Mouse (Mus musculus) hindbrain, embryonic 15.5 days (tissue): ENCODE data around the gene 1110008P14Rik. TPM values are rescaled to one million over a fixed set of nuclear protein-coding genes. Genes with fewer than 3 reads are reported as not detected.
A peak's percentile ranks its signal among the peaks of the same experiment; 100 is the strongest.
"Not testable (repeated sequence)": the region's sequence is repeated elsewhere in the genome, so short reads cannot be mapped to it uniquely, and the experiment has no call there.

Source experiments
- ATAC-seq: fragments of 200-750 bp; cut with Nextera tagmentation; 2 replicates; pipeline ENCODE4 v1.8.0; 2017; ENCODE audit warnings: low read depth, moderate number of reproducible peaks, moderate TSS enrichment; ENCODE audit not compliant: low FRiP score
- H3K27ac ChIP-seq: fragments of 300-500 bp; sonication (generic); replicated peaks from 2 replicates; pipeline ENCODE4 v1.5.1; 2015; ENCODE audit warnings: mild to moderate bottlenecking, inconsistent platforms
- H3K27me3 ChIP-seq: fragments of 300-500 bp; sonication (generic); 2 replicates; pipeline ENCODE4 v1.6.1; 2015; ENCODE audit warnings: control low read depth, inconsistent platforms
- H3K36me3 ChIP-seq: fragments of 300-500 bp; sonication (generic); 2 replicates; pipeline ENCODE4 v1.6.1; 2015; ENCODE audit warnings: control low read depth, inconsistent platforms
- H3K4me1 ChIP-seq: fragments of 300-500 bp; sonication (generic); replicated peaks from 2 replicates; pipeline ENCODE4 v1.6.1; 2015; ENCODE audit warnings: control low read depth, inconsistent platforms
- H3K4me2 ChIP-seq: fragments of 300-500 bp; sonication (generic); 2 replicates; pipeline ENCODE4 v1.6.1; 2015; ENCODE audit warnings: moderate library complexity, mild to moderate bottlenecking, inconsistent platforms
- H3K4me3 ChIP-seq: fragments of 300-500 bp; sonication (generic); 2 replicates; pipeline ENCODE4 v1.5.1; 2015; ENCODE audit warnings: mild to moderate bottlenecking, inconsistent platforms
- H3K9ac ChIP-seq: fragments of 300-500 bp; sonication (generic); 2 replicates; pipeline ENCODE4 v1.6.1; 2015; ENCODE audit warnings: inconsistent platforms
- H3K9me3 ChIP-seq: fragments of 300-500 bp; sonication (generic); 2 replicates; pipeline ENCODE4 v1.6.1; 2016; ENCODE audit warnings: control low read depth, inconsistent platforms
- WGBS: fragments of 180-500 bp; shearing (Covaris S2); methylation state at CpG from one replicate; pipeline ENCODE4 v1.1.7; 2015; 5-methylcytosine and 5-hydroxymethylcytosine counted together
- polyA plus RNA-seq: library from polyadenylated mRNA; unstranded; fragments of >200 nt; fragmentation: Nextera tagmentation; extraction: Ambion mirVana; gene quantifications from 2 replicates; pipeline ENCODE4 v1.2.1, GENCODE M21; 2015

1110008P14Rik gene
- polyA plus RNA-seq, 1 experiment from 2014 or later, result 160 TPM

GRCm38 (mm10) chr2:32380001-32380500, 1.7 kb downstream of the 1110008P14Rik start:
- Histone ChIP-seq H3K4me1 (peaks cover 11% of the 10 kb centered on the region), H3K4me2 (peak overlapping the region; percentile 85; the same call in 1 of the 2 replicates), H3K9ac (no peak overlapping the region), H3K4me3 (no peak overlapping the region), H3K27ac (no peak overlapping the region), H3K9me3 (no peaks in the 10 kb centered on the region), H3K27me3 (peaks cover 8% of the 10 kb centered on the region; the same call in 1 of the 2 replicates), H3K36me3 (peaks cover 42% of the 10 kb centered on the region)
- 87% methylated on average over 7 of the region's 7 CpGs for WGBS
- ATAC-seq, result no peak

DNA sequence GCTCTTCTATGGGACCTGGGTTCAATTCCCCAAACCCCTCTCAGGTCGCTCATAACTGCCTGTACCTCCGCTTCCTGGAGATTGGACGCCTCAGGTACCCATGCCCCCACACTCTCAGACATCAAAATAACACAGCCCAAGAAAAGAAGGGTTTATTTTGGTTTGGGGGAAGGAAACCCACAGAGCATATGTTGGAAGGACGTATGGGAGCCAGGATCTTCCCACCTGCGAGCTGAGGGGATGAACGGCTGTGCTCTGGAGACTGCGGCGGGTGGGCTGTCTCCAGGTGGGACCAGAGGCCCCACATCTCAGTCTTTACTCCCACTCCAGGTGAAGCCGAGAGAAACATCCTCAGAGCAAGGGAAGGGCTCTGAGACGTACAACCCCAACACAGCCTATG, 4.8 kb downstream of the 1110008P14Rik start:
- peaks cover 69% of the 10 kb centered on the region for H3K36me3 ChIP-seq
- H3K9ac ChIP-seq, result no peak overlapping the region
- H3K4me3 ChIP-seq, result no peak overlapping the region
- no peaks in the 10 kb centered on the region for H3K27me3 ChIP-seq
- H3K4me2 ChIP-seq, result no peak overlapping the region
- H3K27ac ChIP-seq, result no peak overlapping the region
- H3K4me1 ChIP-seq, result peaks cover 11% of the 10 kb centered on the region
- H3K9me3 ChIP-seq, result no peaks in the 10 kb centered on the region
- no peak for ATAC-seq
- 93% methylated on average over 10 of the region's 10 CpGs for WGBS

GRCm38 (mm10) chr2:32375317-32375940, 6.3 kb downstream of the 1110008P14Rik start:
- H3K4me1 ChIP-seq, result peaks cover 2% of the 10 kb centered on the region
- 93% methylated on average over 13 of the region's 13 CpGs for WGBS
- no peaks in the 10 kb centered on the region for H3K27me3 ChIP-seq
- H3K9me3 ChIP-seq, result no peaks in the 10 kb centered on the region
- no peak overlapping the region for H3K27ac ChIP-seq
- H3K36me3 ChIP-seq, result peaks cover 84% of the 10 kb centered on the region
- no peak overlapping the region for H3K4me2 ChIP-seq
- H3K4me3 ChIP-seq, result no peak overlapping the region
- no peak overlapping the region for H3K9ac ChIP-seq
- ATAC-seq, result no peak

DNA sequence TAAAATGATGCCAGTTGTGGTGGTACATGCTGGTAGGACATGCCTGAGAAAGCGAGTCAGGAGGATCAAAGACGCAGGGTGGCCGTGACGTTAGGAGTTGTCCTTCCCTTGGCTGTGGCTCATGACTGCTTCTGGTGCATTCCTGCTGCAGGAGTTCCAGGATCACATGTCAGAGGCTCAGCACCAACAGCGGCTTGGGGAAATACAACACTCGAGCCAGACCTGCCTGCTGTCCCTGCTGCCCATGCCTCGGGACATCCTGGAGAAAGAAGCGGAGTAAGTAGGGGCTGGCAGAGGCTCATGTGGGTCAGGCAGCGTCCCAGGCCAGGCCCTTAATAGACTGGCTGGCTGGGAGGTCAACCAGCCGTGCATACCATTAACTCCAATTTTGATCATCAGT, 7.5 kb downstream of the 1110008P14Rik start:
- Histone ChIP-seq H3K9me3 (no peaks in the 10 kb centered on the region), H3K27ac (no peak overlapping the region), H3K4me3 (no peak overlapping the region), H3K36me3 (peaks cover 94% of the 10 kb centered on the region), H3K4me1 (no peaks in the 10 kb centered on the region), H3K27me3 (no peaks in the 10 kb centered on the region), H3K9ac (no peak overlapping the region), H3K4me2 (no peak overlapping the region)
- ATAC-seq, result no peak
- WGBS, result 89% methylated on average over 10 of the region's 10 CpGs

DNA sequence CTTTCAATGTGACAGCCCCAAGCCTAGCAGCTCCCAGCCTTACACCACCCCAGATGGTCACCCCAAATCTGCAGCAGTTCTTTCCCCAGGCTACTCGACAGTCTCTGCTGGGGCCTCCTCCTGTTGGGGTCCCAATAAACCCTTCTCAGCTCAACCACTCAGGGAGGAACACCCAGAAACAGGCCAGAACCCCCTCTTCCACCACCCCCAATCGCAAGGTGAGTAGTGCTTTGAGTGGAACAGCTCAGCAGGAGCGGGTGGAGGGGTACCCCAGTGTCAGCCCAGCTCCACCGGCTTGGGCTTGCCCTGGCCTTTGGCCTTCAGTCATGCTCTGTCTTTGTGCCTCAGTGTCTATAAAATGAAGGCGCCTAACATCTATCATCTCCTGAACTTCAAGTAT, 14.4 kb downstream of the 1110008P14Rik start:
- Histone ChIP-seq H3K4me3 (no peak overlapping the region), H3K27me3 (no peaks in the 10 kb centered on the region), H3K4me1 (peaks cover 15% of the 10 kb centered on the region), H3K4me2 (no peak overlapping the region), H3K27ac (no peak overlapping the region), H3K36me3 (peaks cover 51% of the 10 kb centered on the region), H3K9me3 (no peaks in the 10 kb centered on the region), H3K9ac (no peak overlapping the region)
- WGBS, result 94% methylated on average over 5 of the region's 5 CpGs
- no peak for ATAC-seq

GRCm38 (mm10) chr2:32364121-32364520, 17.6 kb downstream of the 1110008P14Rik start:
- Histone ChIP-seq H3K4me3 (peak overlapping the region; percentile 72), H3K27me3 (0 out of 2 replicates have a peak, but pooled peaks cover 3% of the 10 kb centered on the region), H3K4me1 (peaks cover 29% of the 10 kb centered on the region), H3K9me3 (no peaks in the 10 kb centered on the region), H3K4me2 (peak overlapping the region; percentile 70), H3K36me3 (peaks cover 19% of the 10 kb centered on the region), H3K27ac (no peak overlapping the region), H3K9ac (peak overlapping the region; percentile 65)
- WGBS, result 91% methylated on average over 8 of the region's 8 CpGs
- ATAC-seq, result no peak

DNA sequence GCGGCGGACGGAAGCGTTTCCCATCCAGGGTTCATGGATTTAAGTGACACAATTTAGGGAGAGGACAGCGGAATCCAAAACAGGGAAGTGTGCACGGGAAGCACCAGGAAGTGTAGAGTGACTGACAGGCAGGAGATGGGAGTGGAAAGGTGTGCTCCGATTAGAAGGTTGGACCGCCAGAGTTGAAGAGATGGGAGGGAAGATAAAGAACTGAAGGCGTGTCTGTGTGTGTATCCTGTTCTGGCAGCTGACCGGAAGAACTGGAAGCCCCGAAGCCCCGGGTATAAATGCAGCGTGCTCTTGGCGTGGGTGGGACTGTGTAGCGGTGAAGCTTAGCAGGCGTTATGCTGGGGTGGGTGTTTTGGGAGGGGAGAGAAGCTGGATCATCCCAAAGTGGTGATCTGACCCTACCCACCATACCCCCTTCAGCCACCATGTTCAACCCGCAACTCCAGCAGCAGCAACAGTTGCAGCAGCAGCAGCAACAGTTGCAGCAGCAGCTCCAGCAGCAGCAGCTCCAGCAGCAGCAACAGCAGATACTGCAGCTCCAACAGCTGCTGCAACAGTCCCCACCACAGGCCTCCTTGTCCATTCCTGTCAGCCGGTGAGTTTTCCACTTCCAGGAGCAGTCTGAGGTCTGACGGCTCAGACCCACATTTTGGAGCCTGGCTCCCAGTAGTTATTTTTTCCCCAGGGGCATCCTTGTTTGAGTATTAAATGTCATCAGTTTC, 18.2 kb downstream of the 1110008P14Rik start:
- Histone ChIP-seq H3K27ac (peak overlapping the region; percentile 82), H3K9ac (peak overlapping the region; percentile 65), H3K4me1 (peaks cover 29% of the 10 kb centered on the region), H3K27me3 (0 out of 2 replicates have a peak, but pooled peaks cover 3% of the 10 kb centered on the region), H3K9me3 (no peaks in the 10 kb centered on the region), H3K36me3 (peaks cover 17% of the 10 kb centered on the region), H3K4me3 (peak overlapping the region; percentile 72), H3K4me2 (peak overlapping the region; percentile 70)
- WGBS, result 11% methylated on average over 19 of the region's 19 CpGs
- ATAC-seq, result peak; percentile 24

DNA sequence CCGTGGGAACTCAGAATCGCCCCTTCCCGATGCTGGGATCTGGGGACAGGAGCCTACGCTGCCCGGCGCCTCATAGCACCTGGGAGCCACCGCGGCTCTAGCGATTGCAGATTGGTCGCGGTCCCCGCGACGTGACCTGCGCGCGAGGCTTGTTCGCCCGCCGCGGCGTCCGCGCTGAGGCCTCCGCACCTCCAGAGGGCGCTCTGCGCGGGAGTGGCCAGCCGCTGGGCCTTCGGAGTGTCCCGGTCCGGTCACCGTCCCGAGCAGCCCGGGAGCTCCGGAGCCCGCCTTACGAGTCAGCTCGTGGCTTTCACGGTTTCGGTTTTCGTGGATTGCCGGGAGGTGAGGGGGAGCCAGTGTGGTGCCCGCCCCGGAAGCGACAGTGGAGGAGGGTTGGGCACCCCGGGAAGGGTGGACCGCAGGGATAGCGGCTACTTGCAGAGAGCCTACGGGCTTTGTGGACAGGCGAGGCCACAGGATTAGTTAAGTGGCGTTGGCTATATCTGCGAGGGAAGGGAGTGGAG, 18.9 kb downstream of the 1110008P14Rik start:
- WGBS, result under 1% methylated on average over 53 of the region's 53 CpGs
- ATAC-seq, result peak; percentile 83

GRCm38 (mm10) chr2:32362274-32362673, 19.5 kb downstream of the 1110008P14Rik start:
- not testable (repeated sequence) for H3K27me3 ChIP-seq, H3K36me3 ChIP-seq, ATAC-seq, H3K9me3 ChIP-seq
- Histone ChIP-seq H3K4me2 (peak overlapping the region; percentile 70), H3K9ac (peak overlapping the region; percentile 65), H3K4me1 (peaks cover 29% of the 10 kb centered on the region), H3K4me3 (peak overlapping the region; percentile 72), H3K27ac (peak overlapping the region; percentile 82)
- 45% methylated on average over 5 of the region's 5 CpGs for WGBS

More for the DNA sequence above, 18.9 kb downstream of the 1110008P14Rik start:
- Histone ChIP-seq H3K27me3 (0 out of 2 replicates have a peak, but pooled peaks cover 3% of the 10 kb centered on the region), H3K9me3 (no peaks in the 10 kb centered on the region), H3K27ac (peak overlapping the region; percentile 82), H3K4me3 (peak overlapping the region; percentile 72), H3K4me2 (peak overlapping the region; percentile 70), H3K9ac (peak overlapping the region; percentile 65), H3K4me1 (peaks cover 29% of the 10 kb centered on the region), H3K36me3 (peaks cover 11% of the 10 kb centered on the region)

GRCm38 (mm10) chr2:32361437-32361836, 20.3 kb downstream of the 1110008P14Rik start:
- peaks cover 29% of the 10 kb centered on the region for H3K4me1 ChIP-seq
- peak overlapping the region; percentile 65 for H3K4me2 ChIP-seq
- H3K36me3 ChIP-seq, result peaks cover 3% of the 10 kb centered on the region; the same call in 1 of the 2 replicates
- ATAC-seq, result peak; percentile 42; the same call in 1 of the 2 replicates
- H3K9me3 ChIP-seq, result no peaks in the 10 kb centered on the region
- no peak overlapping the region for H3K27ac ChIP-seq
- H3K27me3 ChIP-seq, result 0 out of 2 replicates have a peak, but pooled peaks cover 3% of the 10 kb centered on the region
- peak overlapping the region; percentile 36; the same call in 1 of the 2 replicates for H3K9ac ChIP-seq
- H3K4me3 ChIP-seq, result peak overlapping the region; percentile 36
- 1% methylated on average over 24 of the region's 24 CpGs for WGBS

- no peak for ATAC-seq
- peaks cover 29% of the 10 kb centered on the region for H3K4me1 ChIP-seq
- H3K4me3 ChIP-seq, result peak overlapping the region; percentile 36
- peak overlapping the region; percentile 65 for H3K4me2 ChIP-seq
- peak overlapping the region; percentile 50; the same call in 1 of the 2 replicates for H3K27ac ChIP-seq
- no peaks in the 10 kb centered on the region for H3K36me3 ChIP-seq
- H3K9ac ChIP-seq, result peak overlapping the region; percentile 36
- no peaks in the 10 kb centered on the region for H3K9me3 ChIP-seq
- 0 out of 2 replicates have a peak, but pooled peaks cover 3% of the 10 kb centered on the region for H3K27me3 ChIP-seq
- 5% methylated on average over 14 of the region's 14 CpGs for WGBS
These were observed 21.0 kb downstream of the 1110008P14Rik start for GRCm38 (mm10) chr2:32360741-32361140.

DNA sequence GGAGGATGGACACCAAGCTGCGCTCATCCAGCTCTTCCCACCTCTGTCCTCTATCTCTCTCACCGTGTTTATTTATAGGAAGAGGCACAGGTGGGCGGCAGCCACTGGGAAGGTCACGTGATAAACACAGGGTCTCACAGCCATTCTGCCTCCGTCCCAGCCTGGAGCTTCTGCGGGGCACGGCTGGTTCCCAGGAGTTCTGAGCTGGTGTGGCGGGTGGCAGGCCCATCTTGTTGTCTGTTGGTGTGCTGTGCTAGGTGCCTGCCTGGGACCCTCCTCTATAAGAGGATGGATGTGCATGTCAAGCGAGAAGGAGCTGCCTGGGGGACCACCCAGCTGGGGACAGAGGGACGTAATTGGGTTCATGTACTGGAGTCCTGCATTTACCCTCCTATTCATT, 23.4 kb downstream of the 1110008P14Rik start:
- Histone ChIP-seq H3K27me3 (0 out of 2 replicates have a peak, but pooled peaks cover 3% of the 10 kb centered on the region), H3K4me1 (peaks cover 14% of the 10 kb centered on the region), H3K9ac (no peak overlapping the region), H3K4me3 (no peak overlapping the region), H3K9me3 (no peaks in the 10 kb centered on the region), H3K4me2 (no peak overlapping the region), H3K36me3 (no peaks in the 10 kb centered on the region), H3K27ac (no peak overlapping the region)
- WGBS, result 74% methylated on average over 10 of the region's 10 CpGs
- ATAC-seq, result no peak
